Mouse (Mus musculus): ENCODE data around the gene Anp32a. TPM values are rescaled to one million over a fixed set of nuclear protein-coding genes. Genes with fewer than 3 reads are reported as not detected.
A peak's percentile ranks its signal among the peaks of the same experiment; 100 is the strongest.

The Anp32a gene
- polyA plus RNA-seq, 1 experiment from 2014 or later = 135 TPM

GRCm38 (mm10) chr9:62373222-62374123 is 32.4 kb downstream of the Anp32a start:
- ATAC-seq (ENCODE audit: insufficient read depth) = peak; percentile 33; the same call in 1 of the 2 replicates
- Histone ChIP-seq H3K4me1 (ENCODE audit: insufficient read depth) (peaks cover 26% of the 10 kb centered on the region; the same call in 1 of the 2 replicates), H3K27me3 (ENCODE audit: insufficient read depth, low read length) (no peaks in the 10 kb centered on the region), H3K9me3 (ENCODE audit: low read depth, low read length) (no peaks in the 10 kb centered on the region), H3K36me3 (ENCODE audit: insufficient read depth) (peaks cover 72% of the 10 kb centered on the region), H3K27ac (ENCODE audit: low read depth) (peak overlapping the region; percentile 31; the same call in 1 of the 2 replicates), H3K4me2 (no peak overlapping the region), H3K4me3 (ENCODE audit: low read depth, low read length) (no peak overlapping the region), H3K9ac (no peak overlapping the region)
- TF ChIP-seq CTCF (IDR thresholded peaks at IDR 0.05; ENCODE audit: low read depth) = peak; percentile 90
- WGBS = 46% methylated on average over 18 of the region's 18 CpGs
- DNase-seq = peak; percentile 73

- H3K9me3 ChIP-seq (ENCODE audit: low read depth, low read length) = no peaks in the 10 kb centered on the region
- 58% methylated on average over 3 of the region's 3 CpGs for WGBS
- peaks cover 21% of the 10 kb centered on the region; the same call in 1 of the 2 replicates for H3K4me1 ChIP-seq (ENCODE audit: insufficient read depth)
- H3K36me3 ChIP-seq (ENCODE audit: insufficient read depth) = peaks cover 73% of the 10 kb centered on the region
- H3K4me2 ChIP-seq = no peak overlapping the region
- H3K27ac ChIP-seq (ENCODE audit: low read depth) = peak overlapping the region; percentile 66; the same call in 1 of the 2 replicates
- H3K4me3 ChIP-seq (ENCODE audit: low read depth, low read length) = no peak overlapping the region
- DNase-seq (no peak), ATAC-seq (ENCODE audit: insufficient read depth) (peak; percentile 59)
- no peak overlapping the region for H3K9ac ChIP-seq
- no peak for TF ChIP-seq CTCF (IDR thresholded peaks at IDR 0.05; ENCODE audit: low read depth)
- no peaks in the 10 kb centered on the region for H3K27me3 ChIP-seq (ENCODE audit: insufficient read depth, low read length)
These were observed 33.2 kb downstream of the Anp32a start for GRCm38 (mm10) chr9:62374276-62374675.

GRCm38 (mm10) chr9:62377897-62378296 is 36.8 kb downstream of the Anp32a start:
- 88% methylated on average over 10 of the region's 10 CpGs for WGBS
- Histone ChIP-seq H3K27me3 (ENCODE audit: insufficient read depth, low read length) (no peaks in the 10 kb centered on the region), H3K4me3 (ENCODE audit: low read depth, low read length) (no peak overlapping the region), H3K4me1 (ENCODE audit: insufficient read depth) (peaks cover 7% of the 10 kb centered on the region; the same call in 1 of the 2 replicates), H3K4me2 (no peak overlapping the region), H3K27ac (ENCODE audit: low read depth) (no peak overlapping the region), H3K9ac (no peak overlapping the region), H3K9me3 (ENCODE audit: low read depth, low read length) (no peaks in the 10 kb centered on the region), H3K36me3 (ENCODE audit: insufficient read depth) (peaks cover 74% of the 10 kb centered on the region)
- no peak for TF ChIP-seq CTCF (IDR thresholded peaks at IDR 0.05; ENCODE audit: low read depth)
- DNase-seq (no peak), ATAC-seq (ENCODE audit: insufficient read depth) (no peak)

GRCm38 (mm10) chr9:62380351-62380750 is 39.3 kb downstream of the Anp32a start:
- Histone ChIP-seq H3K36me3 (ENCODE audit: insufficient read depth) (peaks cover 51% of the 10 kb centered on the region), H3K27me3 (ENCODE audit: insufficient read depth, low read length) (no peaks in the 10 kb centered on the region), H3K27ac (ENCODE audit: low read depth) (no peak overlapping the region), H3K9ac (no peak overlapping the region), H3K4me3 (ENCODE audit: low read depth, low read length) (no peak overlapping the region), H3K4me1 (ENCODE audit: insufficient read depth) (no peaks in the 10 kb centered on the region; the same call in 1 of the 2 replicates), H3K4me2 (no peak overlapping the region), H3K9me3 (ENCODE audit: low read depth, low read length) (no peaks in the 10 kb centered on the region)
- 47% methylated on average over 5 of the region's 5 CpGs for WGBS
- no peak for TF ChIP-seq CTCF (IDR thresholded peaks at IDR 0.05; ENCODE audit: low read depth)
- DNase-seq = no peak
- no peak for ATAC-seq (ENCODE audit: insufficient read depth)

- Histone ChIP-seq H3K27ac (ENCODE audit: low read depth) (peak overlapping the region; percentile 58; the same call in 1 of the 2 replicates), H3K4me1 (ENCODE audit: insufficient read depth) (no peaks in the 10 kb centered on the region; the same call in 1 of the 2 replicates), H3K9ac (no peak overlapping the region), H3K4me2 (no peak overlapping the region), H3K4me3 (ENCODE audit: low read depth, low read length) (no peak overlapping the region), H3K36me3 (ENCODE audit: insufficient read depth) (peaks cover 40% of the 10 kb centered on the region), H3K27me3 (ENCODE audit: insufficient read depth, low read length) (no peaks in the 10 kb centered on the region), H3K9me3 (ENCODE audit: low read depth, low read length) (no peaks in the 10 kb centered on the region)
- WGBS = 53% methylated on average over 8 of the region's 8 CpGs
- DNase-seq (peak; percentile 46), ATAC-seq (ENCODE audit: insufficient read depth) (peak; percentile 57; the same call in 1 of the 2 replicates)
- TF ChIP-seq CTCF (IDR thresholded peaks at IDR 0.05; ENCODE audit: low read depth) = no peak
These were observed 40.4 kb downstream of the Anp32a start for GRCm38 (mm10) chr9:62381402-62381913.

GRCm38 (mm10) chr9:62382519-62383084 is 41.5 kb downstream of the Anp32a start:
- DNase-seq = no peak
- Histone ChIP-seq H3K9ac (no peak overlapping the region), H3K27me3 (ENCODE audit: insufficient read depth, low read length) (no peaks in the 10 kb centered on the region), H3K36me3 (ENCODE audit: insufficient read depth) (peaks cover 28% of the 10 kb centered on the region), H3K27ac (ENCODE audit: low read depth) (no peak overlapping the region), H3K9me3 (ENCODE audit: low read depth, low read length) (no peaks in the 10 kb centered on the region), H3K4me3 (ENCODE audit: low read depth, low read length) (no peak overlapping the region), H3K4me1 (ENCODE audit: insufficient read depth) (no peaks in the 10 kb centered on the region; the same call in 1 of the 2 replicates), H3K4me2 (no peak overlapping the region)
- no peak for TF ChIP-seq CTCF (IDR thresholded peaks at IDR 0.05; ENCODE audit: low read depth)
- WGBS = 71% methylated on average over 10 of the region's 10 CpGs
- ATAC-seq (ENCODE audit: insufficient read depth) = no peak

- peaks cover 8% of the 10 kb centered on the region for H3K36me3 ChIP-seq (ENCODE audit: insufficient read depth)
- H3K4me3 ChIP-seq (ENCODE audit: low read depth, low read length) = no peak overlapping the region
- no peak overlapping the region for H3K27ac ChIP-seq (ENCODE audit: low read depth)
- TF ChIP-seq CTCF (IDR thresholded peaks at IDR 0.05; ENCODE audit: low read depth) = no peak
- H3K9ac ChIP-seq = no peak overlapping the region
- no peak overlapping the region for H3K4me2 ChIP-seq
- no peaks in the 10 kb centered on the region; the same call in 1 of the 2 replicates for H3K4me1 ChIP-seq (ENCODE audit: insufficient read depth)
- ATAC-seq (ENCODE audit: insufficient read depth) = no peak
- no peaks in the 10 kb centered on the region for H3K9me3 ChIP-seq (ENCODE audit: low read depth, low read length)
- no peak for DNase-seq
- H3K27me3 ChIP-seq (ENCODE audit: insufficient read depth, low read length) = no peaks in the 10 kb centered on the region
- WGBS = 76% methylated on average over 6 of the region's 6 CpGs
These were observed 44.0 kb downstream of the Anp32a start for GRCm38 (mm10) chr9:62385062-62385461.

All from lung, embryonic 14.5 days (tissue).